Mouse (Mus musculus): ENCODE data around the gene Olfr6. TPM values are rescaled to one million over a fixed set of nuclear protein-coding genes. Genes with fewer than 3 reads are reported as not detected.

Olfr6 gene
- not detected for polyA plus RNA-seq (2017; shearing (Covaris generic))

GRCm38 (mm10) chr7:106963837-106964236, at the start of gene Olfr6:
Gene Olfr6, minus strand, starts transcription at chr7:106963937.

GRCm38 (mm10) chr7:107005972-107006371, 42.2 kb upstream of the Olfr6 start, which contains the start of gene Olfr2:
Gene Olfr2, minus strand, starts transcription at chr7:107006072.

GRCm38 (mm10) chr7:106975353-106975752, 11.6 kb upstream of the Olfr6 start, which contains the start of gene Olfr711:
Gene Olfr711, minus strand, starts transcription at chr7:106975453.

GRCm38 (mm10) chr7:106948212-106948611, 15.5 kb downstream of the Olfr6 start, which contains the start of gene Olfr710:
Gene Olfr710, minus strand, starts transcription at chr7:106948312.

GRCm38 (mm10) chr7:106932119-106932518, 31.6 kb downstream of the Olfr6 start, which contains the start of gene Olfr709-ps1:
Gene Olfr709-ps1, minus strand, starts transcription at chr7:106932219.

GRCm38 (mm10) chr7:106907676-106908075, 56.1 kb downstream of the Olfr6 start, which contains the start of gene Olfr1532-ps1:
Gene Olfr1532-ps1, plus strand, starts transcription at chr7:106908001.

Other genes starting within 250 kb of the Olfr6 start
- gene Olfr695, start 247.5 kb downstream of the Olfr6 start, polyA plus RNA-seq (2017; shearing (Covaris generic)): not detected
- gene Olfr697, start 221.5 kb downstream of the Olfr6 start, polyA plus RNA-seq (2017; shearing (Covaris generic)): not detected
- not detected for gene Olfr698, start 208.5 kb downstream of the Olfr6 start, polyA plus RNA-seq (2017; shearing (Covaris generic))
- gene Olfr699, start 170.7 kb downstream of the Olfr6 start, polyA plus RNA-seq (2017; shearing (Covaris generic)): not detected
- gene Olfr700, start 155.1 kb downstream of the Olfr6 start, polyA plus RNA-seq (2017; shearing (Covaris generic)): not detected
- not detected for gene Olfr701, start 149.8 kb downstream of the Olfr6 start, polyA plus RNA-seq (2017; shearing (Covaris generic))
- not detected for gene Olfr702, start 130.0 kb downstream of the Olfr6 start, polyA plus RNA-seq (2017; shearing (Covaris generic))
- gene Olfr703, start 120.6 kb downstream of the Olfr6 start, polyA plus RNA-seq (2017; shearing (Covaris generic)): not detected
- gene Olfr704, start 100.8 kb downstream of the Olfr6 start, polyA plus RNA-seq (2017; shearing (Covaris generic)): not detected
- not detected for gene Olfr705, start 87.0 kb downstream of the Olfr6 start, polyA plus RNA-seq (2017; shearing (Covaris generic))
- gene Olfr706, start 75.8 kb downstream of the Olfr6 start, polyA plus RNA-seq (2017; shearing (Covaris generic)): not detected
- not detected for gene Olfr707, start 62.7 kb downstream of the Olfr6 start, polyA plus RNA-seq (2017; shearing (Covaris generic))
- not detected for gene Olfr1532-ps1, start 55.9 kb downstream of the Olfr6 start, polyA plus RNA-seq (2017; shearing (Covaris generic))
- not detected for gene Olfr709-ps1, start 31.7 kb downstream of the Olfr6 start, polyA plus RNA-seq (2017; shearing (Covaris generic))
- gene Olfr710, start 15.6 kb downstream of the Olfr6 start, polyA plus RNA-seq (2017; shearing (Covaris generic)): not detected
- not detected for gene Olfr711, start 11.5 kb upstream of the Olfr6 start, polyA plus RNA-seq (2017; shearing (Covaris generic))
- gene Olfr2, start 42.1 kb upstream of the Olfr6 start, polyA plus RNA-seq (2017; shearing (Covaris generic)): not detected
- gene Olfr713, start 67.2 kb upstream of the Olfr6 start, polyA plus RNA-seq (2017; shearing (Covaris generic)): not detected
- not detected for gene Olfr714, start 107.0 kb upstream of the Olfr6 start, polyA plus RNA-seq (2017; shearing (Covaris generic))
- not detected for gene Olfr17, start 129.3 kb upstream of the Olfr6 start, polyA plus RNA-seq (2017; shearing (Covaris generic))
- gene Olfr715b, start 146.4 kb upstream of the Olfr6 start, polyA plus RNA-seq (2017; shearing (Covaris generic)): 0.14 TPM
- gene Olfr715, start 167.1 kb upstream of the Olfr6 start, polyA plus RNA-seq (2017; shearing (Covaris generic)): not detected
- not detected for gene Olfr716, start 174.4 kb upstream of the Olfr6 start, polyA plus RNA-seq (2017; shearing (Covaris generic))
- not detected for gene Nlrp14, start 203.1 kb upstream of the Olfr6 start, polyA plus RNA-seq (2017; shearing (Covaris generic))
- gene Rbmxl2, start 245.5 kb upstream of the Olfr6 start, polyA plus RNA-seq (2017; shearing (Covaris generic)): not detected

Measured in naive thymus-derived CD4-positive, alpha-beta T cell, adult 5 months (primary cell).